Mouse (Mus musculus): ENCODE measurements around the gene 5031439G07Rik.

The 5031439G07Rik gene

DNA sequence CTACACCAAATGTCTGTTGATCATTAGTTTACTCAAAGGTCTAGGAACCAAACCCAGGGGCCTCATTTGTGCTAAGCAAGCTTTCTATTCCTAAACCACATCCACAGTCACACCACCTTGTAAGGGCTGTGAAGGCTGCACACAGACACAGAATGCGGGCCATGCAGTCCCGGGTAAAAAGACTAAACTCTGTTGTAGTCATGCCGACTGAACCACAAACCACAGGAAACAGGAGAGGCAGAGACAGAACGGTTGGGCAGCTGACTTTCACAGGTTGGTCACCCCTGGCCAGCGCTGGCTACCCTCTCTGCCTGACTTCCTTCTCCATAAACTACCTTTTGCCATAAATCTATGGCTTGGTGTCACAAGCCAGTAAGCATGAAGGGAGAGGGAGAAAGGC, 23.6 kb downstream of the 5031439G07Rik start:
- in situ Hi-C loops (cut with MboI; ENCODE audit: low pct_unique_long_range_greater_than_20kb in 1 of 2, low sequenced_read_pairs in 2 of 2, unreplicated experiment in 1 of 2), result no loop called here

DNA sequence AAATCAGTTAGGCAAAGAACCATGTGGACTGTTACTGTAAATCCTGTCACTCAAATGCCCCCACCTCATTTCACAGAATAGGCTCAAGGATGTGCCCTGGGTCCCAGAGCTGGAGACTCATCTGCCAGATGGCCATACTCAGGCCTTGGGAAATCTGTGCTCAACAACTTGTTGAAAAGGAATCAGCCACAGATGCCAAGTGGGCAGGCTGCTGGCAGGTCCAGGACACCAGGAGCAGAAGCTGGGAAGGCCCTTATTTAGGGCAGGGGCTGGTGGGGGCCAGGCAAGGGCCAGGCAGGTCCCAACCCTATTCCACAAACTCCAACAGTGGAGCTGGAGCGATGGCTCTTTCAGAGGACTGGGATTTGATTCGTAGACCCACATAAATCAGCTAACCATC, 25.8 kb downstream of the 5031439G07Rik start:
- in situ Hi-C loops (cut with MboI; ENCODE audit: low pct_unique_long_range_greater_than_20kb in 1 of 2, low sequenced_read_pairs in 2 of 2, unreplicated experiment in 1 of 2), result no loop called here

DNA sequence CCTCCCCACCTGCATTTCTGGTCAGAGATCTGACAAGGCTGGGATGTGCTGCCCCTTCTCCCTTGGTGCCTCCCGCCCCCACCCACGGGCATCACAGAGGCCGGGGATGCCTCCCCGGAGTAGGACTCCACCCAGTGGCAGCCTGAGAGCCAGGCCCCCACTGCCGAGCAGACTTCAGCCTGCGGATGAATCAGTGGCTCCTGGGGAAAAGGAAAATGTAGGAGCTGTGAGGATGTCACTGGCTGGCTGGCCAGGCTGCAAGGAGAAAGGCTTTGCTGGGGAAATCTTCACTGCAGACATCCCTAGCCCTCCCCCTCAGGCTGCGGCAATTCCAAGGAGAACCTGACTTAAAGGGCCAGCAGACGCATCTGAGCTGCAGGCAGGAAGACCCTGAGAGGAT, 27.7 kb downstream of the 5031439G07Rik start:
- in situ Hi-C loops (cut with MboI; ENCODE audit: low pct_unique_long_range_greater_than_20kb in 1 of 2, low sequenced_read_pairs in 2 of 2, unreplicated experiment in 1 of 2), result no loop called here

DNA sequence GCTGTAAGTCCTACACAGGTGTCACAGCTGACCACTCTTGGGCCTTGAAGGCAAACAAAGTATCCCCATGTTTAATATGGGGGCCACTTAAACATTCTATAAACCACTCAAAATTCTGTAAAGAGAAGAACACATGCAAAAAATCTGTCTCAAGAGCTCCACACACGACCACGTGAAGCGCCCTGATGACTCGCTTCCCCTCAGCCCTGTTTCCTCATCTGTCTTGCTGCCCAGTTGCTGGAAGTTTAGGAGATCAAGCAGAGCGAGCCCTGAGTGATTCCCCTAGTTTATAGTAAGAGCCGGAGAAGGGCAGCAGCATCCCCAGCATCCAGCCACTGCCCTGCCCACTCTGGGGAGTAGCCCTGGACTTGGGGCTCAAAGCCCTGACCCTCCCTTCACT, 28.5 kb downstream of the 5031439G07Rik start:
- in situ Hi-C loops (cut with MboI; ENCODE audit: low pct_unique_long_range_greater_than_20kb in 1 of 2, low sequenced_read_pairs in 2 of 2, unreplicated experiment in 1 of 2), result no loop called here

DNA sequence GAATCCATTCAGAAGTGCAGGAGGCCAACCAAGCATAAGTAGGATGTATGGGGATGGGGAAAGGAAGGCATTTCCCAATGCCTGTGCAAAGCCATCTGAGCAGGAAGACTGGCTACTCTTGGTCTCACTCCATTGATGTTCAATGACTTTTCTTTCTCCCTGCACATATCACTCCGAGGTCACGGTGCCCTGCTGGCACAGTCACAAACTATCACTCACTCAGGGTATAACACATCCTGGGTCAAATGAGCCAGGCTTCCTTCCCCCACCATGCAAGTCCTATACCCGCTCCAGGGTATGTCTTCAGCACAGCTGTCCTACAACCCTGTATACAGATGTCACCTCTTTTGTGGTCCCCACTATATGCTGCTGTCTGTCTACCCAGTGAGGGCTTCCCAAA, 30.0 kb downstream of the 5031439G07Rik start:
- in situ Hi-C loops (cut with MboI; ENCODE audit: low pct_unique_long_range_greater_than_20kb in 1 of 2, low sequenced_read_pairs in 2 of 2, unreplicated experiment in 1 of 2), result no loop called here

DNA sequence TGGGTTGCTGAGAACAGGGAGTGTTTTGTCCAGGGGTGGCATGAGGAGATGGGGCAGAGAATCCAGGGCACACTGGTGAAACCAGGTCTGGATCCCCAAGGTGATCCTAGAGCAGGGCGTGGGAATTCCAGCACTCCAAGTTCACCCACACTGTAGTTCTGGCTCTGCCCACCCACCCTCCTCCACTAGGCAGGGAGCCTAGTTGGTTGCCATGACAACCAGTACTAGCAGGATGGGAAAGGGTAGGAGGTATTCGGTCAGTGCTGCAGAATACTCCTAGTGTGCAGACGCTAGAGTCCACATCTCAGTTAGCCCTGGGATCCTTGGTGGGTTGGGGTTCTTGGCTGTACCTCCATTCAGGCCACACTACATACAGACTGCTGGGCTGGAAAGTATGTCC, 30.5 kb downstream of the 5031439G07Rik start:
- in situ Hi-C loops (cut with MboI; ENCODE audit: low pct_unique_long_range_greater_than_20kb in 1 of 2, low sequenced_read_pairs in 2 of 2, unreplicated experiment in 1 of 2), result no loop called here

DNA sequence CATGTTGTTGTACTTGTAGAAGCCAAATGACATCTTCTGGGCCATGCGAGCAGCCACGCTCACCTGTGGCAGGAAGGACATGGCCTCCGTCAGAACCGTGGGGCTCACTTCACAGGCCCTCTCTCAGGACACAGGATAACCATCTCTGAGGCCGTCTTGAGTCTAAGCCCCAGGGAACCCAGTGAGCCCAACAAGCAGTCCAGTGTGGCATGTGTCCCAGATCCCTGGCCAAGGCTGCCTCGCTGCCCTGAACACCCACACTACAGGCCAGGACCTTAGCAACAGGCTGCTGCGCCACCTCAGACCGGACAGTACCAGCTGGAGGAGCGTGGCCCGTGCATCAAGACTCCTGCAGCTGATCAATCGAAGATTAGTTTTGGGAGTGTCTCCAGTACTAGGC, 35.1 kb downstream of the 5031439G07Rik start:
- in situ Hi-C loops (cut with MboI; ENCODE audit: low pct_unique_long_range_greater_than_20kb in 1 of 2, low sequenced_read_pairs in 2 of 2, unreplicated experiment in 1 of 2), result no loop called here

DNA sequence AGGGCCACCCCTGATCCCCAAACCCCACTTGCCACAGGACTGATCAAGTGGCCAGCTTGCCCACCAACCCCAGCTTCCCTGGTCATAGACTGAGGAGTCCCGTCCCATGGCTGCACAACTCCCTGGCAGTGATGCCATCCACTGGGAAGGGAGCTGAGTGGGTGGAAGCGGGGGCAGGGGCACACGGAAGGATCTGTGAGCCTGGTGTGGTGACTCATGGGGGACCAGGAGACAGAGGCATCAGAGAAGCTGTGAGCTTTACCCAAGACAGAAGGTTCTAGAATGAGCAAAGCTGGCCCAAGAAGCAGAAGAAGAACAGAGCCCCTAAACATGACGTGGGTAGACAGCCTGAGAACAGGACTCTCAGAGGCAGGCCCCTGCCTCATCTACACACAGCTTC, 38.3 kb downstream of the 5031439G07Rik start:
- in situ Hi-C loops (cut with MboI; ENCODE audit: low pct_unique_long_range_greater_than_20kb in 1 of 2, low sequenced_read_pairs in 2 of 2, unreplicated experiment in 1 of 2), result no loop called here

DNA sequence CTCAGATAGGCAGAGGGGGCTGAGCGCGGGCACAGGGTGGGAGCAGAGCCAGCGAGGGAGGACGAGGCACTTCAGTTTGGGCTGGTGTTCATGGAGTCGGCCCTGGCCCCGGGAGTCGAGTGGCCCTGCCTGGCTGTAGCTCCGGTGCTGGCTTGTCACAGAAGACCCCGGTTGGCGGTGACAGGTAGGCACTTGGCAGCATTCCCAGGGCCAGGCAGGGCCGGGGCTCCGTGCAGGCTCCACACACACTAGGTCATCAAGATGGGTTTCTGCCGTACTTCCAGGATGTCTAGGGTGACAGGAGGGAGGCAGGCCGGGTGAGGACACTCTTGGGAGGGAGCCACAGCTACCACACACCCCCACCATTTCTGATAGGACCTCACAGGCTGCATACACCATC, 39.4 kb downstream of the 5031439G07Rik start:
- in situ Hi-C loops (cut with MboI; ENCODE audit: low pct_unique_long_range_greater_than_20kb in 1 of 2, low sequenced_read_pairs in 2 of 2, unreplicated experiment in 1 of 2), result no loop called here

DNA sequence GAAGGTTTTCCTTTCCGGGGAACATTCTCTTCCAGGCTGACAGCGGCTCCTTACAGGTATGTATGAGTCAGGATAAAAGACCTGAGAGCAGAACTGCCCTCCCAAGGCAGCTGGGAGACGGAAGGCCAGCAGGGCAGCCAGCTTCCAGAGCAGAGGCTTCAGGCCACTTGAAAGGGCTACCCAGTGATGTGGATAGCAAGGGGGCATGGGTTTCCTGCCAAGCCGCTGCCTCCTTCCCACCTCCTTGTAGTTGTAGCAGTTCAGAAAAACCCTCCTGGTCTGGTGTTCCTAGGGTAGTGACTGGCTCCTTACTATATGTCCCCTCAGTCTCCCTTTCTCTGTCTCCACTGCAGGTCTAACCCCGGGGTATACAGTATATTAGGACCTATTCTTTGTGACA, 44.0 kb downstream of the 5031439G07Rik start:
- in situ Hi-C loops (cut with MboI; ENCODE audit: low pct_unique_long_range_greater_than_20kb in 1 of 2, low sequenced_read_pairs in 2 of 2, unreplicated experiment in 1 of 2), result no loop called here

DNA sequence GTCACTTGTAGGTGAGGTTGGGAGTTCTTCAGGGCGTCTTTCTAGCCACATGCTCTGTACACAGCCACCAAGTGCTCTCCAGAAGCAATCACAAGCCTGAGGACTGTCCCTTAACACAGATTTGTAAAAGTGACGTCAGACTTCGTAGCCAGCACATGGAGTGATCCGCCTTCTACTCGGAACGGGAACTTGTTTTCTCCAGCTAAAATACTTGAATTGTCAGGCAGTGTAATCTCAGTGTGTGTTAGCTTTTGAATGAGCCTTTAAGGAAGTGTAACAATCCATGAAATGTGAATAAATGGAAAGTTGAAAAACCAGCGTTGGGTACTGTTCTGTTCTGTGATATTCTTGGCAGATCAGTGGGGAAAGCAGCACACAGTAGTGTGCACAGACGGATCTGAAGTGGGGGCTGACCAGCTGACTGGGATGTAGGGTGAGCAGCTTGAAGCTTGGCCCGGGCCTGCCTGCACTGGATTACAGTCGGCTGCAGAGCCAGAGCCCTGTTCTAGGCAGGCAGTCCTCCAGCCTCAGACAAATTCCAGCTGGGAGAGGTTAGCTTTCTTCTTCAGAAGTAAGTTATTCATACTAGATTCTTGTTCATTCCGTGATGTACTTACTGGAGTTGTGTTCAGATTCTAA, 45.6 kb downstream of the 5031439G07Rik start:
- in situ Hi-C loops (cut with MboI; ENCODE audit: low pct_unique_long_range_greater_than_20kb in 1 of 2, low sequenced_read_pairs in 2 of 2, unreplicated experiment in 1 of 2), result no loop called here

DNA sequence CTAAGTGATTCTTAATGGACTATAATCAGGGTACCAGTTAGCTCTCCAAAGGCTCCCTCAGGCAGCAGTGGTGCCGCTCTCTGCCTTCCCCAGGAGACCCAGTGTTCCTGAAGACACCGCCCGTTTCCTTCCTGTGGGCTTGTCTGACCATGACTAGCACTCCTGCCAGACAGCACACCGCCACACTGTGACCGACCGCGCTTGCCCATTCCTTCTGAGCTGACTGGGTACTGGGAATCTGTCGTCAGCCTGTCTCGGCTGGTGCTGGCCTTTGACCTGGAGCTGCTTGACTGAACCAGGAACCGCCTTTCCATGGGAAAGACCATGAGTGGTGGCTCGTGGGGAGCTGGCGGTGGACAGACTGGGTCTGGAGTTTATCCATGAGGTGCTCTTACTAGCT, 48.2 kb downstream of the 5031439G07Rik start:
- in situ Hi-C loops (cut with MboI; ENCODE audit: low pct_unique_long_range_greater_than_20kb in 1 of 2, low sequenced_read_pairs in 2 of 2, unreplicated experiment in 1 of 2), result no loop called here

DNA sequence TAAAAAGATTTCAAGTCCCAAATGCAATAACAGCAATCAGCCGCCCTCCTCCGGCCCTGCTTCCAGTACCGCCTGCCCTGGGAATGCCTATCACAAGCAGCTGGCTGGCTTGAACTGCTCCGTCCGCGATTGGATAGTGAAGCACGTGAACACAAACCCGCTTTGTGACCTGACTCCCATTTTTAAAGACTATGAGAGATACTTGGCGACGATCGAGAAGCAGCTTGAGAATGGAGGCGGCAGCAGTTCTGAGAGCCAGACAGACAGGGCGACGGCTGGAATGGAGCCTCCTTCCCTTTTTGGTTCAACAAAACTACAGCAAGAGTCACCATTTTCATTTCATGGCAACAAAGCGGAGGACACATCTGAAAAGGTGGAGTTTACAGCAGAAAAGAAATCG, 53.5 kb downstream of the 5031439G07Rik start:
- in situ Hi-C loops (cut with MboI; ENCODE audit: low pct_unique_long_range_greater_than_20kb in 1 of 2, low sequenced_read_pairs in 2 of 2, unreplicated experiment in 1 of 2), result no loop called here

DNA sequence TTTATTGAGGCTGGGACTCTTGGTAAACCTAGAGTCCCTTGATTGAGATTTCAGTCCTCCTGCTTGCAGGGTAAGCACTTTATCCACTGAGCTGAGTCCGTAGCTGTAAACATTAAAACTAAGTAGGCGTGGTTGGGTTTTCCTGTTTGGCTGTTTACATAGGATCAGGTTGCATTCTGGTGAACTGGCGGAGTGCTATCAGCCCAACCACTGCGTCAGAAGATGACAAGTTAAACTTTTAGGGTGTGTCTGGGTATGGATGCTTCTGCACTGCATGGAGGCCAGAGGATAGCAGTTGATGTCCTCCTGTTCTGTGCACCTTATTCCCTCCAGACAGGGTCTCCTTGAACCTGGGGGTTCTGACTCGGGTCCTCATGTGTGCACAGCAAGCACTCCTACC, 56.0 kb downstream of the 5031439G07Rik start:
- in situ Hi-C loops (cut with MboI; ENCODE audit: low pct_unique_long_range_greater_than_20kb in 1 of 2, low sequenced_read_pairs in 2 of 2, unreplicated experiment in 1 of 2), result no loop called here

DNA sequence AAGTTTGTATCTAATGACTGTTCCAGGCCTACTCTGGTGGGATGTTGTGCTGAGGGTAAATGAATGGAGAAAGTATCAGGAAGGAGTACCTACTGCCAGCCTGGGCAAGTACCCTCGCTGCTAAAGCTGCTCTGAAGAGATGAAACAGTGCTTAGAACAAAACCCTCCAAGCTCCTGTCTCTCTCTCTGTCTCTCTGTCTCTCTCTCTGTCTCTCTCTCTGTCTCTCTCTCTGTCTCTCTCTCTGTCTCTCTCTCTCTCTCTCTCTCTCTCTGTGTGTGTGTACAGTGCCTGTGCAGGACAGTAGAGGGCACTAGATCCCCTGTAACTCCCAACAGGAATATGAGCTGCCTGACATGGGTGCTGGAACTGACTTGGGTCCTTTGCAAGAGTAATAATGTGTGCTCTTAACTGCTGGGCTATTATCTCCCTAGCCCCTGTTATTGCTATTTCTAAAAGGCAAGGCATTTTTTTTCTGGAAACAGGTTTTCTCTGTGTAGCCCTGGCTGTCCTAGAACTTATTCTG, 62.8 kb downstream of the 5031439G07Rik start:
- in situ Hi-C loops (cut with MboI; ENCODE audit: low pct_unique_long_range_greater_than_20kb in 1 of 2, low sequenced_read_pairs in 2 of 2, unreplicated experiment in 1 of 2), result no loop called here

DNA sequence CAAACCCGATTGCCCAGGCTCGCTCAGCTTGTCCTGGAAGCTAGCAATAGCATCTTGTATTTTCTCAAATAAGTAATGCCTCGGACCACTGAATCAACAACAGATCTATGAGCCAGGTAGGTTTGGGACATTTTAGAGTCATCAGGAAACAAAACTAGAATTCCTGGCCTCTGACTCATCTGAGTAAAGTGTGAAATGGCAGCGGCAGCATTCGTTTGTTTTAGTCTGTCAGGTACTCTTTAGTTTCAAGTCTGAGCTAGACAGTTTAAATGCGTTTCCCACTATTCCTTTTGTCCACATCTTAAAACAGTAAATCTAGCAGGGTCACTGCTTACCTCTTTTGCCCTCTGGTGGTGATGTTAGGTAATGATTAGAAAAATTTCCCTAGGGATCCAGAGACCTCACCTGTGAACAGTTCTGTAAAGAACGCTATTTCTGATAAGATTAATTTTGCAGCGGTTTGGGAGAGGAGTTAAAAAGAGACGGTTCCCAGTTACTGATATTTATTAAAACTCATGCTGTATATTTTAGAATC, 63.5 kb downstream of the 5031439G07Rik start:
- in situ Hi-C loops (cut with MboI; ENCODE audit: low pct_unique_long_range_greater_than_20kb in 1 of 2, low sequenced_read_pairs in 2 of 2, unreplicated experiment in 1 of 2), result no loop called here

DNA sequence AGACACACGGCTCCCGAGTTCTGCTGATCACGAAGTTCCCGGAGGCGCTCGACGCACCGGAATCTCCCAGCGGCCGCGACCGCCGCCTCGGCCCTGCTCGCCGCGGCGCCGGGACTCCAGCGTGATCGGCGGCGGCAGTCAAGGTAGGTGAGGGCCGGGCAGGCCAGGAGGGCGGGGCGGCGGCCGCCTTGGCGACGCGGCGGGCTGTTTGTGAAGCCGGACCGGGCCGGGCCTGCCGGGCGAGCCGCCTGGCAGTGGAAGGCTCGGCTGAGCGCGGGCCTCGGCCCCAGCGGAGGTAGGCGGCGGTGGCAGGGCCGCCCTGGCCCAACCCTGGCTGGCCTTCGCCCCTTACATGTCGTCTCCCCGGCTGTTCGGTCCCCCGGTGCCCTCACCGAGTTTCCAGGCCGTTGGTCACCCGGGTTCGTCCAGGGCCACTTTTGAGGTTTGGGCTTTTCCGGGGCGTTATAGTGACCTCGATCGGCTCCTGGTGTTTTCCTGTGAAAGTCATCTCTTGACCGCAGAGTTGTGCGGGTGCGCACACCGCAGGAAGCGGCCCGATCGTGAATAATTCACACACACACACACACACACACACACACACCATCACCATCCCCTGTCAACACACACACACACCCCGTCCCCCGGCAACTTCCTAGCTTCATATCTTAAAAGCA, 64.7 kb downstream of the 5031439G07Rik start:
- in situ Hi-C loops (cut with MboI; ENCODE audit: low pct_unique_long_range_greater_than_20kb in 1 of 2, low sequenced_read_pairs in 2 of 2, unreplicated experiment in 1 of 2), result no loop called here

DNA sequence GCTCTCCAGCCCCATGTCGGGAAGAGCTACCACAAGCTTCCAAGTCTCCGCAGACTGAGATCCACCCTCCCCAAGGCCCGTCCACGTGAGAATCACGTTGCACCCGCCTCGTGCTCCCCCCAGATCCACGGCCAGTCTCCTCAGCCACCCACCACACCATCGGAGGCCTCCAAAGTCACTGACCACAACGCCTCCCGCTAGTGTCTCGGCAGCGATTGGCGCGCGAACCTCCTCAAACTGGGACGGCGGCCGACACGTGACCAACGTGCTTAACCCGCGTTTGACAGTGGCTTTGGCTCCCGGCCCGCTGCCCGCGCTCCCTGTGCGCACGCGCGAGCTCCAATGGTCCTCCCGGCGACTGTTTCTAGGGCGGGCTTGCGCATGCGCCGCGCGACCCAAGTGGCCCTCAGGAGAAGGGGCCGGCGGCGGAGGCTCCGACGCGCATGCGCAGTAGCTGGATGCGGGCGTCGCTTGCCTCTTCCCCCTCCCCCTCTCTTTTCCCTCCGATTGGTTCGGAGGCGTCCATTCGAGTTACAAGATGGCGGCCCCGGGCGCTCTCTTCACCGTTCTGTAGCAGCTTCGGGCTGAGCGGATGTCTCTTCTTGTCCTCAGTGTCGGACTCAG, 65.4 kb downstream of the 5031439G07Rik start, which contains the start of gene Nup50:
Gene Nup50, plus strand, starts transcription at position 528 of the 624 bp plus-strand sequence.
- in situ Hi-C loops (cut with MboI; ENCODE audit: low pct_unique_long_range_greater_than_20kb in 1 of 2, low sequenced_read_pairs in 2 of 2, unreplicated experiment in 1 of 2), result no loop called here

DNA sequence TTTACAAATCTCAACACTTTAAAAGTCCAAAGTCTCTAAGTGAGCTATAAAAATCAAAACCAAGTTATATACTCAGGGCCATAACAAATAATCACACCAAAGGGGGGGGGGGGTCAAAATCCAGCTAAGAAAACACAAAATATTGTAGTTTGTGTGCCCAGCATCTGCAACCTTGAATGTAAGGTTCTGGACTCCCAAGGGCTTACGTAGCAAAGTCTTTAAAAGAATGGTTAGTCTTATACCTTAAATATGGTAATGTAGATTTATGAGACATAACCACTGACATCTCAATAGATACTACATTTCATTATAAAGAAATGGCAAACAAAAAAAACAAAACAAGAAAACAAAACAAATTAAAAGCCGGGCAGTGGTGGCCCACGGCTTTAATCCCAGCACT, 68.4 kb downstream of the 5031439G07Rik start, which contains the start of gene Gm29666:
Gene Gm29666, minus strand, starts transcription at position 101 of the 400 bp plus-strand sequence.
- in situ Hi-C loops (cut with MboI; ENCODE audit: low pct_unique_long_range_greater_than_20kb in 1 of 2, low sequenced_read_pairs in 2 of 2, unreplicated experiment in 1 of 2), result no loop called here

All from mouse embryonic stem cell (cell line).